Mouse (Mus musculus) c-Kit-positive CD71-positive TER-119-positive erythroid progenitor cells, embryonic 14.5 days (primary cell): ENCODE data around the gene Sept8.

Source experiments
- DNase-seq: peaks from one replicate; pipeline ENCODE4 v3.0.0-alpha.2; 2013; ENCODE audit warnings: low spot score

Gene Sept8

GRCm38 (mm10) chr11:53519207-53520121 lies at the start of gene Sept8:
Gene Sept8 (plus strand): TSS chr11:53519257.
- DNase-seq, result peak; percentile 59

DNA sequence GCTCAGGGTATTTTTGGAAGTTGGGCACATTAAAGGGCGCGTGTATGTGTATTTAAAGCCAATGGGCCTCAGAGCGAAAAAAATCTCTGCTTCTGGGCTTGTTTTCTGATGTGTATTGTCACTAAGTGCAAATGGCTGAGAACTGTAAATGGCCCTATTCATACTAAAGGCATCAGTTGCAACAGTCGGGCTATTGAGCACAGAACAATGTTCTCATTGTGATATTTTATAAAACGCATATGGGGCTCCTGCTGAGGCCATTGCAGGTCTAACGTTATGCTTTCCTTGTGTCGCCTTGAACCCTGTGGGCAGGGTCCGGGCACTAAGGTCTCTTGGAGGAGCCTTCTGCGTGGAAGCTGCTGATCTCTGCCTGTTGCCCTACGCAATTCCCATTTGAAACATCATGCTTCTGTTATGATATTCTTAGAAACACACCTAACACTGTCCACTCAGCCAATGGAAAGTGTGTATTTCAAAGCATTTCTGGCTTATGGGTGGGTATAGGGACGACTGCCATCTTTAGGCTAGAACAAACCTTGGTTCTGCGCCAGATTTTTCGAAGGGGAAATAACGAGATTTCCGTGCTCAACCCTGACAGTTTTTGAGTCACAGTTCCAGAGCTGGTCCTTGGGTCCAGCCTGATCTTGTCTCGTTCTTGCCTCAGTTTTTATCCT lies 49.6 kb upstream of the Sept8 start:
- no peak for DNase-seq

- DNase-seq, result peak; percentile 87
These were observed 48.9 kb upstream of the Sept8 start, which contains the start of gene Gm9837 for GRCm38 (mm10) chr11:53469968-53470695. Gene Gm9837 (minus strand): TSS chr11:53470479.

DNA sequence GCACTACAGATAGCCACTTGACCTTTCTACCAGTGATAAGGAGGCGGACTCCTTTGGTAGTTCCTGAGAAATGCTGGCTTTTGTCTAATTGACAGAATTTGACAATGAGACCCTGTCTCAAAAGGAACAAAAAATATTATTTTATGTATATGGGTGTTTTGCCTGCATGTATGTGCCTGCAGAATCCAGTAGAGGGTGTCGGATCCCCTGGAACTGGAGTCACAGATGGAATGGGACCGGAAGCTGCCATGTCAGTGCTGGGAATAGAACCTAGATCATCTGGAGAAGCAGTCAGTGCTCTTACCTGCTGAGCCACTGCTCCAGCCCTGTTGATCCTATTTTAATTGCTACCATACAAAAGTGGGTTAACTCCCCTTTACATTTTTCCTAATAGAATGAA lies 46.3 kb upstream of the Sept8 start:
- DNase-seq, result no peak

GRCm38 (mm10) chr11:53475620-53476019 lies 43.4 kb upstream of the Sept8 start:
- DNase-seq, result no peak

- DNase-seq, result no peak
These were observed 41.2 kb upstream of the Sept8 start for GRCm38 (mm10) chr11:53477833-53478232.

GRCm38 (mm10) chr11:53478383-53479170 lies 40.5 kb upstream of the Sept8 start:
- DNase-seq, result no peak

DNA sequence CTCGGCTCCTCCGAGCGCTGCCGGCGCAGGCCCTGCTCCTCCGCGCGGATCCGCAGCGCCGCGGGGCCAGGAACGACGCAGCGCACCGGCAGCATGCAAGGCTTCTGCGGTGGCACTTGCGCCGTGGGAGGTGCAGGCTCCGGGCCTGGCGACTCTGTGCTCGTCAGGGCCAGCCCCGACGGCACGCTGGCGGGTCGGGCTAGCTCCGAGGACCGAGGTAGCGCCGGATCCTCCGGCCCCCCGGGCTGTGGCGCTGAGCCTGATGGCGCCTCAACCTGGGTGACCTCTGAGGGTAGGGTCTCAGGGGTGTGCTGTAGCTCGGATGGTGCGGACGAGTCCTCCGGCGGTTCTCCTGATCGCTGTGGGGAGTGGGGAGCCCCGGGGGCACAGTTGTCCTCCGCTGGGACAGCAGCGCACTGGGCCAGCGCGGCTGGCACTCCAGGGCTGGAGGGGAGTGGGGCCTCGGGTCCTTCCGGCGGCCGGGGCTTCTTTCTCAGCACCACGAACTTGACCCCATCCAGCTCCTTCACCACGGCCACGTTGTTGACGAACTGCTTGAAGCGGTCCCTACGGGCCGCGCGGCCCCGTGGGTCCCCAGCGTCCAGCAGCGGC lies 39.8 kb upstream of the Sept8 start:
- no peak for DNase-seq

DNA sequence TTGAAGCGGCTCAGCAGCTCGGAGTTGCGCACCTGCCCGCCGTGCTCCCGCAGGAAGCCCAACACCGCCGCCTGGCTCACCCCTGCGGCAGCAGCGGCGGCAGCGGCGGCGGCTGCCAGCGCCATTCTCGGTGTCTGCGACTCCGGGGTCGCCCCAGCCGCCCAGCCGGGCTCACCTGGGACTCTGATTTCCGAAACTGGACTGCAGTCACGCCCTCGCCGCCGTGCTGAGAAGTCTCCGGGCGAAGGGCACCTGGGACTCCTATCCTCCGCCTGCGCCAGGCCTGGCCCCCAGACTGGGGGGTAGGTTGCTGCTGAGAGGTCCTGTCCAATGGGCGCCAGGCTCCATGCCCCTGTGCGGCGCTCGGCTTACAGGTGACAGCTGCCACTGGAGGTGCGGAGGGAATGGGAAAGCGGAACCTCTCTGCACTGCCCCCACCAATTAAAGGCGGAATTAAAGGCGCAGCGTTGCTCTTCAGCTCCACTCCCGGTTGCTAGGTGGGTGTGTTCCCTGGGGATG lies 39.2 kb upstream of the Sept8 start, which contains the start of the genes Gm9945 and Sowaha:
TSS of gene Gm9945 (plus strand) at position 384 of the 519 bp plus-strand sequence.
TSS of gene Sowaha (minus strand) at position 492 of the 519 bp plus-strand sequence.
- DNase-seq, result peak; percentile 64

GRCm38 (mm10) chr11:53481088-53481730 lies 37.8 kb upstream of the Sept8 start:
- peak; percentile 79 for DNase-seq

DNA sequence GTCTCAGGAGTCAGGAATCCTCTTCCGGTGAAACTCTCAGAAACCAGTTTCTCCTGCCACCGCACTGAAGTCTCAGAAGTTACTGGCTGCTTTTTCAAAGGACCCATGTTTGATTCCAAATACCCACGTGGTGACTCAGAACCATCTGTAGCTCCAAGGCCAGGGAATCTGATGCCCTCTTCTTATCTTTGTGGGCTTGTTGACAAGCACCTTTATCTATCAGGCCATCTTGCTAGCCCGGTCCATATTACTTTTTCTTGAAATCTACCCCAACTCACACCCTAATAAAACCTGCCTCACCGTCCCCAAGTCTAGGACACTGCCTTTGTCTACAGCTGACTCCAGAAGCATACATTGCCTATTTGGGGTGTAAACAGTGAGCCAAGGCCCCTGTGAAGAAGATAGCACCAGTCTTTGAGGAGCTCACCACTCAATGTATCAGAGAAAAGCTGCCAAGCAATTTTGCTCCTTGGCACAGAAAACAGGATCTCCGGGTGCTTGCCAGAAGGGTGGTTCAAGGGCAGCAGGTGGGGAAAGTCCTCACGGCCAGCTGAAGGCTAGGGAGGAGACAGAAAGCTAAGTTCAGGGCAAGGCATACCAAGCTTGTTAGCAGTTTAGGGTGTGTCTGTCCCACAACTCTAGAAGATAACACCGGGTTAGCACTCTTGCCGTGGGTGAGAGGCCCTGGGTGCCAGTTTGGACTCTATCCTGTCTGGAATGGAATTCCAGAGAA lies 35.7 kb upstream of the Sept8 start:
- peak; percentile 76 for DNase-seq

GRCm38 (mm10) chr11:53485719-53486118 lies 33.3 kb upstream of the Sept8 start:
- no peak for DNase-seq

- DNase-seq, result no peak
These were observed 32.7 kb upstream of the Sept8 start for GRCm38 (mm10) chr11:53486351-53486750.

DNA sequence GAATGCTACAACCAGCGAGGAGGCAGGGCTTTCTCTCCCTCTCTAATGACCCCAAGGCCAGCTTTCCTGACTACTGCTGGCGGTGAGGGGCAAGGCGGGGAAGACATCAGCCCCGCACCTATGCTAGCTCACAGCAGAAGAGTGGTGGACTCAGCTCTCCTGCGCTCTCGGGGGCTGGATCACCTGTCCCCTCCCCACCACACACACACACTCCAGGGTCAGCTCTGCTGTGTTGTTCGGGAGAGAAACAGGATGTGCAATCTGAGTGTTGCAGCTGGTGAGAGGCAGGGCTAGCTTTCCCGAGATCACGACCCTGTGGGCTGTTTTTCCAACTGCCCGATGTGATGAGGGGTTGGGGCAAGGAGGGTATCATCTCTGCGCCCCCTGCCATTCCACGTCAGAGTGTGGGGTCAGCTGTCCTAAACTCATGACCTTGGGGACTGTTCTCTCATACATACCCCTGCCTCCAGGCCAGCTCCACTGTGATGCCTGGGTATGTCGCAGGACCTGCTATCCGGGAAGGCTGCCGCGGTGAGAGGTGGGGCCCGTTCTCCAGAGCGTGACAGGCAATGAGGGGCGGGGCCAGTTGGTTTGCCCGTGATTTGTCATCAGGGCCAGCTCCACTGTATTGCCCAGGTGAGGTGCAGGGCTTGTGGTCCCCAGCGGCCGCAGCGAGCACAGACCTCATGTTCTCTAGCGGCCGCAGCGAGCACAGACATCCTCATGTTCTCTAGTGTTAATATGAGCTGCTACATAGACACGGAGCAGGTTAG lies 32.0 kb upstream of the Sept8 start:
- no peak for DNase-seq

GRCm38 (mm10) chr11:53489007-53489406 lies 30.1 kb upstream of the Sept8 start:
- no peak for DNase-seq

DNA sequence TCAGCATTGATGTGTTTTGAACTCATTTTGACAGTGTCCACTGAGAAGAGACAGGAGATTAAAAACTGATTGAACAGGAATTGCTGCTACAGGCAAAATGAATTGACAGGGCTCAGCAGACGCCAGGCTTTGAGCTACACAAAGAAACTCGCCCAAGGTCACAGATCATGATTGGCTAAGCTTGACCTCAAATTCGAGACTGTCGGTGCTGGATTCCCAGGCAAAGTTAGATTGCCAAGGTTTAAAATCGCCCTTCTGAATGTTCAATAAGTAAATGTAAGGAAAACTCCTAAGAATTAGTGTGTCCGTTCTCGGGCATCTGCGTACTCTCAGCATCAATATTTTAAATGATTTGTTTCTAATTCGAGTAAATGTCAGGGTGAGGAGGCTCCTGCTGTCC lies 29.6 kb upstream of the Sept8 start:
- no peak for DNase-seq

GRCm38 (mm10) chr11:53491954-53492401 lies 27.1 kb upstream of the Sept8 start:
- DNase-seq, result no peak

DNA sequence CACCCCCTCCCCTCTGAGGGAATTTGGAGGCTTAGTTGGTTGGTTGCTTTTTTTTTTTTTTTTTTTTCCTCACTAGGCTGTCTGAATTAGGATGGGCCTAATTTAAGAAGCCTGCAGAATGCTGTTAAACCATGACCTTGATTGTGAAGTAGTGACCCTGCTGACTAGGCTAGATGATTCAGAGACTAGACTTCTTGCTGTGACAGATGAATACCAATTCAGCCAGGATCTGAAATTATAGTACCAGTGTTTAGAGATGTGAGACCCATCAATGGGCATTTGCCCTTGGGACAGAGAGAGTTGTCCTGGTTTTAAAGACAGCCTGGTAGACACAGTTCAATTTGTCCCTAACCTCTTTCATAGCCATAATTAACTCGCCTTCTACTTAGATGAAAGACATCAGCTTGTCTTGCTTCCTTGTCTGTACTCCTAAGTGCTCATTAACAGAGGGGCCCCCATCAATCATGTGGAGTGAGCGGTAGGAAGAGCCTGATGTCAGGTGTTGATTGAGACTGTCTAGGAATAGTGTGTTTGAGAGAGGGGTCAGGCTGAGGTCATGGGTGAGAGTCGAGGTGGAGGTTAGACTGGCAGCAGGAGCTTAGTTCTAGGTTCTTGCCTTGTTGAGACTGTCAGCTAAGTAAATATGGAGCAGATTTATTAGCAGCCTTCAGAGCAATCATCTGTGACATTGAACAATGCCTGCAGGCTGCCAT lies 25.7 kb upstream of the Sept8 start:
- DNase-seq, result no peak
